Mouse (Mus musculus): Measurements from ENCODE around the gene Mlh3. TPM values are rescaled to one million over a fixed set of nuclear protein-coding genes. Genes with fewer than 3 reads are reported as not detected.

The Mlh3 gene
- total RNA-seq, 2 experiments from 2014 or later, result 8.6 to 11.5 TPM

DNA sequence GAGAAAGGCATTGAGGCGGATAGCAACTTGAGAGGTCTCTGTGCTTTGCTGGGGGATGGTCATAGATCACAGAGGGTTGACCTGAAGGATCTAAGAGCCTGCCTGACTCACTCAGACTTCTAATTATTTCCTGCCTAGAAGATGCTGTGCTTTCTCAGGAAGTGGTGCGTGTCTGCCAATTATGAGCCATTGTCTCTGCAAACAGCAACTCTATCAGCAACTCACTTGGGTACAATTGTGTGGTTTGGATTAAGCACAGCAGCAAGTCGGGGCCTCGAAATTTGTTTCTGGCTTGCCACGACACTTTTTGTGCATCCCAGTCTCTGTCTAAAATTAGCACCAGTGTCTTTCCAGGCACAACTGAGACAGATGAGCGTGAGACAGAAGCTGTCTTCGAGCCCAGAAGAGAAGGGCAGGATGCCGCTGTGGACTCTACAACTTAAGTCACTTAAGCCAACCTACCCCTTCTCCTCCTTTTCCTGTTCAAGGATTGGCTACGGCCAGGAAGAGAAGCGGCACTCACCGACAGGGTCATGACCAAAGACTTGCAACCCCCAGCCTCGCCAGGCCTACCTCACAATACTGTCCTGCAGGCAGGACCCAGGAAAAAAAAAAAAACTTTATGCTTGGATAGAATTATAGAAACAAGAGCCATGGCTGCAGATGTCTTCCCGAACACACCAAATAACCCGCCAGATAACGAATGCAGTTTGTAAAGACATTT lies 42.4 kb downstream of the Mlh3 start:
- no peak for DNase-seq

DNA sequence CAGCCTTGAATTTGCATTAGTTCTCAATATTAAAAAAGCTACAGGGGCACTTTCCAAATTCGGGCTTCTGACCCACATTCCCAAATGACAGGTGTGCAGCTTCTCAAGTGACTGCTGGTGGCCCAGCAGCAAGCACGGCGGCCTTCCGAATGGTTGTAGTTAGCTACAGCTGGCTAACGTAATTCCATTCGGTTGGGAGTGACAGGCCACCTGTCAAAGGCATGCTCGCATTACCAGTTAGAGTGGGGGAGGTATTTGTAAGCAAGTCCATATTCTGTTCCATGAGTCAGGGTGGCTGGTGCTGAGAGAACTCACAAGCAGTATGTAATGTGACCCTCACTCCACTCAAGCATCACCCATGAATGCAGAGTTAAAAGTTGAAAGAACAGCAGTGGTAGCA lies 43.2 kb downstream of the Mlh3 start:
- no peak for DNase-seq

DNA sequence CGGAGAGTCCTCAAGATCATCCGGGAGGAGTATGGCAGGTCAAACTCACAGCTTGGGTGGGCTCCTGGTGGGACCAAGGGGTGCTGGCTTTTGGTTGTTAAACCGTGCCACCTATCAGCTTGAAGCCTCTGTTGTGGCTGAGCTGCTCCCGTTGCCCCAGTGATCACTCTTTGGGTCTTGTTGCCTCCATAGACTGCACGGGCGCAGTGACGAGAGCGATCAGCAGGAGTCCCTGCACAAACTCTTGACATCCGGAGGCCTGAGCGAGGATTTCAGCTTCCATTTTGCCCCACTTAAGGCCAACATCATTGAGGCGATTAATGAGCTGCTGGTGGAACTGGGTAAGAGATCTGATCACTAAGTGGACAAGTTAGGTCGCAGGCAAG lies 50.5 kb downstream of the Mlh3 start:
- DNase-seq, result peak; percentile 31

DNA sequence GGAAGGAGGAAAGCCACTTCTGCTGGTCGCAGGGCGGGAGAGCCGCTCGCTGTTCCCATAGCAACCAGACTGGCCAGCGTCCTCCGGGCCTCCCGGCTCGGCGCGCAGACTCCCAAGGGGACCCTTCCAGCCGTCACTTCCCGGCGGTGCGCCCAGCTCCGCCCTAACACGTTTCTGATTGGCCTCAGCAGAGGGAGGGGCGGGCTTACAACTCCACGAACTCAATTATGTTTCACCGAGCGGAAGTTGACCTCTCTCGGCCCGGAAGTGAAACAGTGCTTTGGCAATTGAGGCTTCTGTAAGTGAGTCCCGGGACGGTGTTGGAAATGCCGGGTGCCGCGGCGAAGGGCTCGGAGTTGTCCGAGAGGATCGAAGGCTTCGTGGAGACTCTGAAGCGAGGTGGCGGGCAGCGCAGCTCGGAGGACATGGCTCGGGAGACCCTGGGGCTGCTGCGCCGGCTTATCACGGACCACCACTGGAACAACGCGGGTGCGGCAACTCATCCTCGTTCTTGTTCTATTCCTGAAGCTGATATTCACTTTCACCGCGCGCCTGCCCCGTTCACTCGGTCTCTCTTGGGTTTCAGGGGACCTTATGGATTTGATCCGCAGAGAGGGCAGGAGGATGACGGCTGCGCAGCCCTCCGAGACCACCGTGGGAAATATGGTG lies 51.0 kb downstream of the Mlh3 start, which contains the start of gene Eif2b2:
TSS of gene Eif2b2 (plus strand) at position 246 of the 669 bp plus-strand sequence.
- peak; percentile 99 for DNase-seq

DNA sequence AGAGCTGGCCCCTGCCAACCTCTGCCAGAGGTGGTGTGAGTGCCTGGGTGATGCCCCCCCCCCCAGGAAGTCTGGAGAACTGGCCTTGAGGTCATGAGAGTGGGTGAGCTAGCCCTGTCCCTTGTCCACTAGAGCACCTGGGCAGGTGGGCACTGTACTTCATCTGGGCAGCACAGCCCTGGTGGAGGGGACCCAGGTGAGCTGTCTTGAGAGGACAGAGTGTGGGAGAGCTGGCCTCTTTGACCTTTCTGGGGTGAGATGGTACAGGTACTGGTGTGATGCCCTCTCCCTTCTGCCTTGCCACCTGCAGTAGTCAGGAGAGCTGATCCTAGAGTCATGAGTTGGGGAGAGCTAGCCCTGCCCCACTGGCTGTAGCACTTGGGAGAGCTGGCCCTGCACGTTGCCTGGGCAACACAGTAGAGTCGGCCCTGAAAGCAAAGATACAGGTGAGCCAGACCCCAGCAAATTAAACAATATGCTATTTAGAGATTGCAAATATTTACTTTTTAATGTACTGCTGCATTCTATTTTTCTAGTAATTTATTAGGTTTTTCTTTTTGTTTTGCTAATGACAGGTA lies 52.6 kb downstream of the Mlh3 start:
- no peak for DNase-seq

DNA sequence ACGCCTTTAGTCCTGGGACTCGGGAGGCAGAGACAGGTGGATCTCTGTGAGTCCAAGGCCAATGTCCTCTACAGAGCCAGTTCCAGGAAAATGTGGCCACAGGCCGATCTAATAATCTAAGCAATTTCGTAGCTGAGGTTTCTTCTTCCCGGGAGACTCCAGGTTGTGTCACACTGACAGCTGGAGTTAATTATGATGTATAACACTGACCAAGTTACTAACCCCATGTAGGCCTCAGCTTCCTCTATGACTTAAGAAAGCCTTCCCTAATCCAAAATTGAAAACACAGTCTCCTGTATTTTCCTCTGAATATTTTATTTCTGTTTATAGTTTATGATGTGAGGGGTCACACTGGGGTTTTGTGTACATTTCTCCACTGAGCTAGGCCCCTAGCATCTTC lies 55.4 kb downstream of the Mlh3 start:
- DNase-seq, result no peak

DNA sequence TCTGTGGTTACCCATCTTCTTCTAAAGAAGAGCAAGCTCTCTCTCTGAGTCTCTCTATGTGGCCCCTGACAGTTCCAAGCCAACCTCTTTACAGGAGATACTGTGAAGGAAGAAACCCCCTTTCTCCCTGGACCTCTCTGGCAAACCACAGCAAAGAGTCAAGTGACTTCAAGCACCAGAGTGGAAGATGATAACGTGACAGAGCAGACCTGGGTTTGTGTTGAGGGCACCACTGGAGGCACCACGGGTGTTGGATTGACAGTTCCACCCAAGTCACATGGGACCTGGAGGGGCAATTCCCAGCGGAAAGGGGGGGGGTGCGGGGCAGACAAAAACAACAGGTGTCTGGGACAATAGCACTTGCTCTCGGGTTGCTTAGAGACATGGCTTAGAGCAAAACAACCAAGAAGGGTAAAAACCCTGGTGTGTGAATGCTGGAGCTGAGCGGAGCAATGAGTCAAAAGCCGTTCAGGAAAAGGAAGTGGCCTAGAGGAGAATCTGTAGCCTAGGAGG lies 61.7 kb downstream of the Mlh3 start:
- no peak for DNase-seq

DNA sequence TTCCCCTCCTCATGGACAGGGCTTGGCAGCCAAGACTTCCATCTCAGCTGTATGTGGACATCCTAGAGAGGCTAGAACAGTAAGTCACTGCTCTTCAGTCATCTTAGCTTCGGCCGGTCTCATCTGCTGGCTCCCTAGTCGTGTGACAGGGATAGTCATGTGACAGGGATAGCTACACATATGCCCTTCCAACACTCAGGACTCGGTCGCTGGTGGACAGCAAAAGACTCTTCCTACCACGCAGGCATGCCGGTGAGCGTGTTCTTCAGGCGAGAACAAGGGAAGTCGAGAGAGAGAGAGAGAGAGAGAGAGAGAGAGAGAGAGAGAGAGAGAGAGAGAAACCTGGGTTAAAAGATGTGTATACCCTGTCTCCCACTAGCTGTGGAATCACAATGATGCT lies 65.0 kb downstream of the Mlh3 start:
- no peak for DNase-seq

DNA sequence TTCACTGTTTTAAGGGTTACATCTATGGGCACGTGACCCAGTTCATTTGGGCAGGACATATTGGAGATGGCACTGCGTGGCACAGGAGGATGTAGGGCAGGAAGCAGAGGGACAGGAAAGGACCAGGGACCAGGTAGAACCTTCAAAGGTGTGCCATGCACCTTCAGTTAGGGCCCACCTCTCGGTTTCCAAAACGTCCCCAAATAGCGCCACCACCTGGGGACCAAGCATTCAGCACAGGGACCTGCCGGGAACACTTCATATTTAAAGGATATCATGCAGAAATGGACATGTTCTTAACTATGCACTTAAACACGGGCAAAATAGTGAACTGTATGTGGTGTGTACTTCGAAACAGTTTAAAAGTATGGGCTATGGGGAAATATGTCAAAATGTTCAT lies 66.3 kb downstream of the Mlh3 start:
- no peak for DNase-seq

DNA sequence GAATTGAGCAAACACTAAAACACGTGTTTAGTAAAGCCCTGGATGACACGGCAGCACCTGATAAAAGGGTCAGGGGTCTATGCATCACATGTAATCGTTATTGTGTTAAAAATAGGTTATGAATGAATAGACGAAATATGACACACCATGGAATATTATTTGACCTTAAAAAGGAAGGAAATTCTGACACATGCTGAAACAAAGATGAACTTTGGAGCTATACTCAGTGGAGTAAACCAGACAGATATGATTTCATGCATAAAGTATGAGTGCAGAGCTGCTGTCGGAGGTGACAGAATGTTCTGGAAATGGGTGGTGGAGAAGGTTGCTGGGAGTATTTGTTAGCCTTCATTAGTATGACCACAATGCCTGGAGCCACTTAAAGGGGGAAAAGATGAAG lies 66.7 kb downstream of the Mlh3 start:
- no peak for DNase-seq

DNA sequence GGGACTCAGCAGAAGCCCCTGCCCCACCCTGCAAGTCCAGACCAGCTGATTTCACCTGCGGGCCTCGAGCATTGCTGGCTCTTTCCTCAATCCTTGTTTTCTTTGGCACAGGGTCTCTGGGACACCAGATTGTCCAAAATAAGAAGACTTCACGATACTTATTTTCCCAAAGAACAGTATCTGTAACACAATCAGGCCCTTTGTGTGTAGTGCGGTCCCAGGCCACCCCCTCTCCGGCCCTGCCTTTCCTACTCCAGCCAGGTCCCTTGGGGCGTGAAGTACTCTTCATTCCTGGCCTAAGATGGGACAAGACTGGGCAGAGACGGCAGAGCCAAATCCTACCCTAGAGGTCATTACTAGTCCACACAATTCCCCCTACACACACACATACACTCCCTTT lies 68.2 kb downstream of the Mlh3 start:
- no peak for DNase-seq

DNA sequence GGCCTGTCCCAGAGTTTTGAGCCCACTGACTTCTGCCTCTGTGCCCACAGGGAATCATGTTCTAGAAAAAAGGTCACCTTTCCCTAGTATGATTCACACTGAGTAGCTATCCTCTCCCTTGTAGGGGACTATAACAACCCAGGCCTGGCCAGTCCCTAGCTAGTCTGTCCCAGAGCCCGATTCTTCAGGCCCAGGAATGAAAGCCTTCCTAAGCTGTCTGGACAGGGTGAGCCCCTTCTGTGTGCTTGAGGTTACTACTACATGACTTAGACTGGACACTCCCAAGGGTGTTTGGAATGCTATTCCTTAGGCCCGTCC lies 68.6 kb downstream of the Mlh3 start:
- DNase-seq, result no peak

DNA sequence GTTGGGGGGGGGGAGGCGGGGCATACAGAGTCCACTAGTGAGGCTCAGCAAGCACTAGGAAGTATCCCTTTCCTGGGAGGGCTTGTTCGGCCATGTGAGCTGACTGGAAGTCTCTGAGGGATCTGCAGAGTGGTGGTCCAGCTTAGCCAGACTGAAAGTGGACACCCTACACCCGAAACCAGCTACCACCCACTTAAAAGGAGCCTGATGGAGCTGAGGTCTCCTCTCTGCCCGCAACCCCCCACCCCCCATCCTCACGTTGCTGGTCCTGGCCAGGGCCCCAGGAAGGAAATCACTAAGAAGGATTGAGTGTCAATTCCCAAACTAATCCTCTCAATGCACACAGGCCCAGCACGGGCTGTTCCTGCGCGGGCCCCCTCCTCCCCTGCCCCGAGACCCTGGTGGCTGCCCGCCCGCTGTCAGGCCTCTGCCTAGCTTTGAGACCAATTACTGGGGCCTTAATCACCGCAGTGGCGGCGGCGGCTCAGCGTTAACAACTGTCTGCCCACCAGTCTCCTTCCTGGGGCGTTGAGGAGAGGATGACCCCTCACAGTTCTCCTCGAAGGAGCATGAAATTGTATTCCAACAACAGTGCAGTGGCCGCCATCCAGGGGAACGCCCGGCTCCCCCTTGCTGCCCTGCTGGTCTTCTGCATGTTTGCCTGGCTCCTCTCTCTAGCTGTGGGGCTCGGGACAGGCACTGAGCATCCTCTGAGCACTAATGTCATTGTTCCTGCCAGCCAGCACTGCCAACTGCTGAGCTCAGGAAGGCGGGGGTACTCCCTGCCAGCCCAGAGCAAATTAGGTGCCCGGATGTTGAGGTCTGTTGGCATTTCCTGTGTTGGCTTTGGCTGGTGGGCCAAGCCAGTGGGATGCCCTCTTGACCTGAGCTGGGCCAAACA lies 69.2 kb downstream of the Mlh3 start:
- no peak for DNase-seq

DNA sequence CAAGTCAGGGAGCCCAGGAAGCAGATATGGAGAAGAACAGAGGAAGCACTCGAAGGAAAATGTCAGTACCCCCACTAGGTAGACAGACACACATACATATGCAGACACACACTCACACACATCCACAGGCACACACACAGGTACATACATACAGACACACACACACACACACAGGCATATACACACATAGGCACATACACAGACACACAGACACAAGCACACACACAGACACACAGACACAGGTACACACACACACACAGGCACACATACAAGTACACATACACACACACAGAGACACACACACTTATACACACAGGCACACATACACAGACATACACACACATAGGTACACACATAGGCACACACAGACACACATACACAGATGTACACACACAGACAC lies 70.4 kb downstream of the Mlh3 start:
- no peak for DNase-seq

DNA sequence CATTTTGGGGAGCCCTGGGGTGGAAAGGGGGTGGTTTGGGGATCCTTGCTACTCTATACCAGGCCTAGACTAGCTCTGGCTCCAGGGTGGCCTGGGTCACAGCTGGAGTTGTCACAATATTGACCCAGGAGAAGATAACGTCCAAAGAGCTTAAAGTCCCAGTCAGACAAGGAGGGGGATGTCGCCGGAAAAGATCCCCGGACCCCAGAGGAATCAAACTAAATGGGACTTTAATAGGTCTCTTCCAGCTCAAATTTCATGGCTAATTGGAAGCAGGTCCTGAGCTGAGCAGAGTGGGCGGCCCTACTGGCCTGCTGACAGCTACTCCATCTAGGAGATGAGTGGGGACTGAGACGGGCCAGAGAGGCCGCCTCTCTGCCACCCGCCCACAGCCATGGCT lies 72.5 kb downstream of the Mlh3 start:
- no peak for DNase-seq

DNA sequence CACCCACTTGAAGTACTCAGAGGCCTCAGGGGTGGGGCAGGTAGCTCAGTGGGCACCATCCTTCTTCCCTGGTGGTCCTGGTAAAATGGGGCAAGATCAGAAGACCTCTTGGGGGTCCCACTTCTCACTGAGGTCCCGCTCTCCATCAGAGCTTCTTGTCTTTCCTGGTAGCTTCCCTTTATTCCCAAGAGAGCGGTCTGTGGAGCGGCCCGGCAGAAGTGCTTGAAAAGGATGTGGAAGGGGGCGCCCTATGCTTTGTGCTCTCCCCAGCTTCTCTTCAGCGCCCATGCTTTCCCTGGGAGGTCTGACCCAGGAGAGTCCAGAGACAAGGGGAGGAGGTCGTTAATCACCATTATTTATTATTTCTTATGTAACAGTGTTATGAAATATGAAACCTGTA lies 73.0 kb downstream of the Mlh3 start:
- DNase-seq, result no peak

DNA sequence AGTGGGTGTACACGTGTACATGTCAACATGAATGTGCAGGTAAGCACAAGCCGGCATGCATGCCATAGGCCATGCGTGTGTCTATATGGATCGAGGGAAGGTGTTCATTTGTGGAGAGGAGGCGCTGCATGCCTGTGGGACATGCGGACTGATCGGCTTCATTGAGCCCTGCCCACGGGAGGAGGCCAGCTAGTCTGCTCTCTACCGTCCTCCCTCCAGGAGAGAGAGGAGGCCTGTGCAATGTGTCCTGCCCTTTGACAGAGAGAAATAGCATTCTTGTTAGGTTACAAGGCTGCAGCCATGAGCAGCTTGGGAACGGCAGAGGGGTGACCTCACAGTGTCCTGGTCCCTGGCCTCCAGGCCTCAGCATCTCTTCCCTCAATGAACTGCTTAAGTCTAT lies 74.2 kb downstream of the Mlh3 start:
- no peak for DNase-seq

DNA sequence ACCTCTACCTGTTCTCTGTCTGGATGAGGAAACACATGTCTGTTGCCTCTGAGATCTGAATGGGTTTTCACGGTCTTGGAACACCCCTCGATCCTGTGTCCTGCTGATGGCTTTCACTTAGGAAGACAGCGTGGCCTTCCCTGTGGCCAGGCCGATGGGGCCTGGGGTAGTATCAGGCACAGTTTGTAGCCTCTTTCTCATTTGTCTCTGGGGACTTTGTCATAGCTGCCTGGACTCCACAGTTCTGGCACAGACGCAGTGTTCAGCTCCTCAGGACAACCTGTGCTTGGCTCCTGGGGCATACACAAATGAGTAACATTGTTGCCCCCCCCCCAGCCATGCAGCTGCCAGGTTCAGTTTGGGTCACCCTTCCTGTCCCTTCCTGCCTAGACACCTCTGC lies 75.3 kb downstream of the Mlh3 start:
- DNase-seq, result no peak

DNA sequence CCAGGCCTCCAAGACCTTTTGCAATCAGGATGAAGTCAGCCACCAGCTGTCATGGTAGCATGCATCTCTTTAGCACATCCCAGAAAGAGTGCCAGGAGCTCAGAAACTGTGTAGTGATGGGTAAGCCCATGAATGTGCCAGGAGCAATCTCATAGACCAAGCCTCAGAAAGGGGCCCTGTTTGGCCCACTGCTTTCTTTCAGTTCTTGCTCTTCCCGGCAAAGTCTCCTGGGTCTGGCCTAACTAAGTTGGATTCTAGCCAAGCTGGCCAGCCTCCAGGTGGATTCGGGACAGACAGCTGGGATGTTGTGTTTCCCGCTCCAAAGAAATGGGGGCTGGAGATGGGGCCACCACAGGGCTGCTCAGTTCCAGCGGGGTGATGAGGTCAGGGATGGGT lies 75.8 kb downstream of the Mlh3 start:
- peak; percentile 83 for DNase-seq

DNA sequence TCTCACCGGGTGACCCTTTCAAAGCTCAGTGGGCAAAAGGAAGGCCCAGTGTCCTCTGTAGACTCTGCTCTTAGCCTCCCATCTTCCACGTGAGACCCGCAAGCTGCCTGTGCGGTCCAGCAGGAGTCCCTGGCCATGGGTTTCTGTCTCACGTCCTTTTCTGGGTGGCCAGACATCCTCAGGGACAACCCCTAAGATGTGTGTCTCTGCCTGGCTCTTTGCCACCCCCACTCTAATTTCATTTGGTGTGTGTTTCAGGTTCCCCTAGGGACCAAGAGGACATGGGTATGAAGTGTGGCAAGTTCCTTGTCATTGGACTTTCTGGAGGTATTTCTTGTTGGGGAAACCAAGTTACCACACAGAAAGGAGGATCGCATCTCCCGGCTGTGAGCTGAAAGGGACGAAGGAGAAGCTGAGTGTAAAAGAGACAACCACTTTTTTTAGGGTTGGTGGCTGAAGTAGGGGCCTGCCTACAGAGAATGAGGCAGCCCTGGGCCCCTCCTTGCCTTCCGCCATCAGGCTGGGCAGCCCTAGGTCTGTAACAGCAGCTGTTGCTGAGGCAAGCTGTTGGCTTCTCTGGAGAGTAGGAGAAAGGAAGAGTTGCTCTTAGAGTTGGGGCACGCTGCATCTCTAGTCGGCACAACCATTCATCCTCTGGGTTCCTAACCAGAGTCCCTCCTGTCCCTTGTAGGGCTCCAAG lies 76.3 kb downstream of the Mlh3 start:
- no peak for DNase-seq

DNA sequence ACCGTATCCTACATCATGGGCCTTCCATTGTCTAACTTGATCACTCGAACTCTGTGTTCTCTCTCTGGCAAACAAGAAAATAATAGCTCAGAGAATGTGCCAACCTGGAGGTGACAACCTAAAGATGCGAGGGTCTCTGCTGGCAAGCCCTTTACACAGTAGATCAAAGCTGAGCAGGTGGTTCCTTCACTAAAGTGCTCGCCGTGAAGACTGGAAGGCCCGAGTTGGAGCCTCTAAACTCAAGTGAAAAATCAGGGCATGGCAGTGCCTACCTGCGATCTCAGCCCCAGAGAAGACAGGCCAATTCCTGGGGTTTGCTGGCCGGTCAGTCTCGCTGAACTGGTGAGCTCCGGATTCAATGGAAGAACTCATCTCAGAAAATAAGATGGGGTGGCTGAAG lies 77.3 kb downstream of the Mlh3 start:
- DNase-seq, result no peak

DNA sequence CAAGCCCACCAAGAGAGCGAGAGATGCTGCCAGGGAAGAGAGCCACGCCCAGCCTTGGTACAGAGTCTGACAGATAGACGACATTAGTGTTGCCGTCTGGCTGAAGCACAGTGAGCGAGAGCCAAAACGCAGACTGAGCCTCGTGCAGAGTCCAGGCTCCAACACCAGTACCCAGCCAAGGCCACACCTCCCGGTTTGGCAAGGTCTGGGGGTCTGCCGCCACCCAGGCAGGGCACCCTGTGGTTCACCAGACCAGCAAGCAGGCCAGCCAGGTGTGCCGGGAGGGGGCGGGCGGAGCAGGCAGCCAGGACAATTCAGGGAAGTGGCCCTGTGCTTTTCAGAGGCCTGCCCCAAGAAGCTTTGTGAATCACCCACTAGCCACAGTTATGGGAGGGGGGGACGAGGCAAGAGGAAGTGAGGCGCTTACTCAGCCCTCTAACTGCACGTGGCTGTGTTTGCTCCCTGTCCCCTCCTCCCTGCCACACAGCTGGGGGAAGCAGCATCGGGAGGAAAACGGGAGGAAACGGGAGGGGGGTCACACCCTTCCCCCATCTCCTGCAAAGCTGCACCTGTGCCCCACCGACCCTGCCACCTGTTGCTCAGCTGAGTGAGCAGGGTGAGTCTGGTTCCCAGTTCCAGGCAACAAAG lies 77.8 kb downstream of the Mlh3 start:
- DNase-seq, result no peak
